Mouse (Mus musculus): ENCODE data around the gene Olfr1154. TPM values are rescaled to one million over a fixed set of nuclear protein-coding genes. Genes with fewer than 3 reads are reported as not detected.

Olfr1154 gene
- not detected in 2 replicates for polyA plus RNA-seq (2016; fragmentation: Nextera tagmentation; extraction: Ambion mirVana)

- H3K27ac ChIP-seq: no peak within 1 kb of the TSS
- ATAC-seq (ENCODE audit: low FRiP score): no peak
- whole genome bisulfite sequencing: 92% methylated on average over 1 of the region's 1 CpGs
- H3K9me3 ChIP-seq (replicated peaks): no peaks in the 10 kb centered on the region
- H3K4me2 ChIP-seq (replicated peaks): no peak within 1 kb of the TSS
- no peak within 1 kb of the TSS for H3K4me3 ChIP-seq
- H3K27me3 ChIP-seq: no peaks in the 10 kb centered on the region
- H3K36me3 ChIP-seq: no peaks in the 10 kb centered on the region
- no peaks in the 10 kb centered on the region for H3K4me1 ChIP-seq
- no peak within 1 kb of the TSS for H3K9ac ChIP-seq
Observed at GRCm38 (mm10) chr2:87905066-87905465, at the start of gene Olfr1154. Olfr1154 (minus strand) TSS chr2:87905166.

GRCm38 (mm10) chr2:87953000-87953399 is 48.0 kb upstream of the Olfr1154 start, which contains the start of gene Olfr1156:
Olfr1156 (minus strand) TSS chr2:87953100.
- H3K9me3 ChIP-seq (replicated peaks): no peaks in the 10 kb centered on the region
- ATAC-seq (ENCODE audit: low FRiP score): no peak
- H3K27ac ChIP-seq: no peak within 1 kb of the TSS
- no peaks in the 10 kb centered on the region for H3K36me3 ChIP-seq
- H3K4me2 ChIP-seq (replicated peaks): no peak within 1 kb of the TSS
- no peak within 1 kb of the TSS for H3K4me3 ChIP-seq
- H3K27me3 ChIP-seq: no peaks in the 10 kb centered on the region
- no peaks in the 10 kb centered on the region for H3K4me1 ChIP-seq
- no peak within 1 kb of the TSS for H3K9ac ChIP-seq

- Histone ChIP-seq H3K27ac (no peak within 1 kb of the TSS), H3K4me3 (no peak within 1 kb of the TSS), H3K9me3 (replicated peaks) (no peaks in the 10 kb centered on the region), H3K4me1 (no peaks in the 10 kb centered on the region), H3K27me3 (no peaks in the 10 kb centered on the region), H3K36me3 (no peaks in the 10 kb centered on the region), H3K9ac (no peak within 1 kb of the TSS), H3K4me2 (replicated peaks) (no peak within 1 kb of the TSS)
- ATAC-seq (ENCODE audit: low FRiP score): no peak
- WGBS: 90% methylated on average over 1 of the region's 1 CpGs
Observed at GRCm38 (mm10) chr2:87945037-87945436, 40.1 kb upstream of the Olfr1154 start, which contains the start of gene Olfr1155. Olfr1155 (minus strand) TSS chr2:87945137.

GRCm38 (mm10) chr2:87894662-87895061 is 10.3 kb downstream of the Olfr1154 start, which contains the start of gene Olfr1153:
Olfr1153 (plus strand) TSS chr2:87894962.
- H3K4me1 ChIP-seq: no peaks in the 10 kb centered on the region
- H3K9ac ChIP-seq: no peak within 1 kb of the TSS
- no peaks in the 10 kb centered on the region for H3K27me3 ChIP-seq
- 71% methylated on average over 1 of the region's 1 CpGs for WGBS
- no peak within 1 kb of the TSS for H3K4me2 ChIP-seq (replicated peaks)
- H3K9me3 ChIP-seq (replicated peaks): no peaks in the 10 kb centered on the region
- no peak within 1 kb of the TSS for H3K4me3 ChIP-seq
- ATAC-seq (ENCODE audit: low FRiP score): no peak
- no peaks in the 10 kb centered on the region for H3K36me3 ChIP-seq
- no peak within 1 kb of the TSS for H3K27ac ChIP-seq

- Histone ChIP-seq H3K4me2 (replicated peaks) (no peak within 1 kb of the TSS), H3K27me3 (no peaks in the 10 kb centered on the region), H3K9me3 (replicated peaks) (no peaks in the 10 kb centered on the region), H3K27ac (no peak within 1 kb of the TSS), H3K4me3 (no peak within 1 kb of the TSS), H3K36me3 (no peaks in the 10 kb centered on the region), H3K9ac (no peak within 1 kb of the TSS), H3K4me1 (no peaks in the 10 kb centered on the region)
- no peak for ATAC-seq (ENCODE audit: low FRiP score)
Observed at GRCm38 (mm10) chr2:87866192-87866591, 38.8 kb downstream of the Olfr1154 start, which contains the start of gene Olfr1152. Olfr1152 (plus strand) TSS chr2:87866492.

GRCm38 (mm10) chr2:87855562-87855961 is 49.4 kb downstream of the Olfr1154 start, which contains the start of gene Olfr1151:
Olfr1151 (plus strand) TSS chr2:87855862.
- Histone ChIP-seq H3K36me3 (no peaks in the 10 kb centered on the region), H3K4me3 (no peak within 1 kb of the TSS), H3K9ac (no peak within 1 kb of the TSS), H3K4me2 (replicated peaks) (no peak within 1 kb of the TSS), H3K27me3 (no peaks in the 10 kb centered on the region), H3K27ac (no peak within 1 kb of the TSS), H3K4me1 (no peaks in the 10 kb centered on the region), H3K9me3 (replicated peaks) (no peaks in the 10 kb centered on the region)
- WGBS: 95% methylated on average over 1 of the region's 1 CpGs
- ATAC-seq (ENCODE audit: low FRiP score): no peak

Other genes with a start within 250 kb of the Olfr1154 start
- gene Olfr1134, start 246.7 kb downstream of the Olfr1154 start, polyA plus RNA-seq (2016; fragmentation: Nextera tagmentation; extraction: Ambion mirVana): not detected in 2 replicates
- gene Olfr1135, start 231.5 kb downstream of the Olfr1154 start, polyA plus RNA-seq (2016; fragmentation: Nextera tagmentation; extraction: Ambion mirVana): not detected in 2 replicates
- gene Olfr1136, start 211.2 kb downstream of the Olfr1154 start, polyA plus RNA-seq (2016; fragmentation: Nextera tagmentation; extraction: Ambion mirVana): not detected in 2 replicates
- gene Olfr1137, start 192.0 kb downstream of the Olfr1154 start, polyA plus RNA-seq (2016; fragmentation: Nextera tagmentation; extraction: Ambion mirVana): not detected in 2 replicates
- gene Olfr1138, start 165.2 kb downstream of the Olfr1154 start, polyA plus RNA-seq (2016; fragmentation: Nextera tagmentation; extraction: Ambion mirVana): not detected in 2 replicates
- not detected in 2 replicates for gene Olfr1140, start 161.4 kb downstream of the Olfr1154 start, polyA plus RNA-seq (2016; fragmentation: Nextera tagmentation; extraction: Ambion mirVana)
- not detected in 2 replicates for gene Olfr1141, start 151.2 kb downstream of the Olfr1154 start, polyA plus RNA-seq (2016; fragmentation: Nextera tagmentation; extraction: Ambion mirVana)
- gene Olfr152, start 125.7 kb downstream of the Olfr1154 start, polyA plus RNA-seq (2016; fragmentation: Nextera tagmentation; extraction: Ambion mirVana): not detected in 2 replicates
- not detected in 2 replicates for gene Olfr1143, start 104.6 kb downstream of the Olfr1154 start, polyA plus RNA-seq (2016; fragmentation: Nextera tagmentation; extraction: Ambion mirVana)
- not detected in 2 replicates for gene Olfr1145, start 95.3 kb downstream of the Olfr1154 start, polyA plus RNA-seq (2016; fragmentation: Nextera tagmentation; extraction: Ambion mirVana)
- not detected in 2 replicates for gene Olfr1148, start 74.6 kb downstream of the Olfr1154 start, polyA plus RNA-seq (2016; fragmentation: Nextera tagmentation; extraction: Ambion mirVana)
- gene Olfr1150-ps1, start 61.2 kb downstream of the Olfr1154 start, polyA plus RNA-seq (2016; fragmentation: Nextera tagmentation; extraction: Ambion mirVana): not detected in 2 replicates
- not detected in 2 replicates for gene Olfr1151, start 49.3 kb downstream of the Olfr1154 start, polyA plus RNA-seq (2016; fragmentation: Nextera tagmentation; extraction: Ambion mirVana)
- gene Olfr1152, start 38.7 kb downstream of the Olfr1154 start, polyA plus RNA-seq (2016; fragmentation: Nextera tagmentation; extraction: Ambion mirVana): not detected in 2 replicates
- not detected in 2 replicates for gene Olfr1153, start 10.2 kb downstream of the Olfr1154 start, polyA plus RNA-seq (2016; fragmentation: Nextera tagmentation; extraction: Ambion mirVana)
- gene Olfr1155, start 40.0 kb upstream of the Olfr1154 start, polyA plus RNA-seq (2016; fragmentation: Nextera tagmentation; extraction: Ambion mirVana): not detected in 2 replicates
- not detected in 2 replicates for gene Olfr1156, start 47.9 kb upstream of the Olfr1154 start, polyA plus RNA-seq (2016; fragmentation: Nextera tagmentation; extraction: Ambion mirVana)
- not detected in 2 replicates for gene Olfr1157, start 63.1 kb upstream of the Olfr1154 start, polyA plus RNA-seq (2016; fragmentation: Nextera tagmentation; extraction: Ambion mirVana)
- gene Olfr74, start 69.5 kb upstream of the Olfr1154 start, polyA plus RNA-seq (2016; fragmentation: Nextera tagmentation; extraction: Ambion mirVana): not detected in 2 replicates
- gene Olfr1158, start 84.9 kb upstream of the Olfr1154 start, polyA plus RNA-seq (2016; fragmentation: Nextera tagmentation; extraction: Ambion mirVana): not detected in 2 replicates
- not detected in 2 replicates for gene Olfr1160, start 103.1 kb upstream of the Olfr1154 start, polyA plus RNA-seq (2016; fragmentation: Nextera tagmentation; extraction: Ambion mirVana)
- gene Olfr1161, start 117.6 kb upstream of the Olfr1154 start, polyA plus RNA-seq (2016; fragmentation: Nextera tagmentation; extraction: Ambion mirVana): not detected in 2 replicates
- gene Olfr73, start 132.5 kb upstream of the Olfr1154 start, polyA plus RNA-seq (2016; fragmentation: Nextera tagmentation; extraction: Ambion mirVana): not detected in 2 replicates
- gene Olfr1162, start 146.0 kb upstream of the Olfr1154 start, polyA plus RNA-seq (2016; fragmentation: Nextera tagmentation; extraction: Ambion mirVana): not detected in 2 replicates
- not detected in 2 replicates for gene Olfr1163, start 166.7 kb upstream of the Olfr1154 start, polyA plus RNA-seq (2016; fragmentation: Nextera tagmentation; extraction: Ambion mirVana)
- gene Olfr1164, start 188.8 kb upstream of the Olfr1154 start, polyA plus RNA-seq (2016; fragmentation: Nextera tagmentation; extraction: Ambion mirVana): not detected in 2 replicates
- not detected in 2 replicates for gene Olfr1166, start 223.1 kb upstream of the Olfr1154 start, polyA plus RNA-seq (2016; fragmentation: Nextera tagmentation; extraction: Ambion mirVana)